Mouse (Mus musculus) MEL (cell line): ENCODE results near the gene Slc25a33.

ENCODE experiments used
- BHLHE40 ChIP-seq: IDR thresholded peaks from 2 replicates; pipeline ENCODE4 v1.6.1; 2012; ENCODE audit warnings: low read depth, mild to moderate bottlenecking, inconsistent platforms, low read length, improper control_type of control experiment, borderline replicate concordance
- CTCF ChIP-seq, 3 experiments: IDR thresholded peaks in 2 of 3; conservative IDR thresholded peaks in 1 of 3; 2 replicates each; pipeline ENCODE4 v1.5.1; 2011 to 2012; ENCODE audit warnings: low read length in 3 of 3, low read depth in 2 of 3, mild to moderate bottlenecking in 2 of 3, improper control_type of control experiment in 1 of 3, inconsistent platforms in 1 of 3, mixed read lengths in 1 of 3, moderate library complexity in 1 of 3; ENCODE audit not compliant: control insufficient read depth in 1 of 3, insufficient read depth in 1 of 3, poor library complexity in 1 of 3, severe bottlenecking in 1 of 3
- EP300 ChIP-seq, 2 experiments: IDR thresholded peaks; 2 replicates each; pipeline ENCODE4 v1.6.1; 2011; ENCODE audit warnings: improper control_type of control experiment in 2 of 2, low read length in 2 of 2, low read depth in 1 of 2, mild to moderate bottlenecking in 1 of 2
- MAFK ChIP-seq: IDR thresholded peaks from 2 replicates; pipeline ENCODE4 v1.6.1; 2011; ENCODE audit warnings: low read depth, mild to moderate bottlenecking, low read length, improper control_type of control experiment, borderline replicate concordance
- MEF2A ChIP-seq: IDR thresholded peaks from 2 replicates; pipeline ENCODE4 v1.6.1; 2014; ENCODE audit warnings: low read depth, mild to moderate bottlenecking, inconsistent platforms, low read length, improper control_type of control experiment; ENCODE audit not compliant: poor library complexity, insufficient replicate concordance, severe bottlenecking; ENCODE audit errors: extremely low read depth
- POLR2A ChIP-seq, 2 experiments: IDR thresholded peaks; 2 replicates each; pipeline ENCODE4 v1.6.1; 2011 to 2012; ENCODE audit warnings: low read length in 2 of 2, mild to moderate bottlenecking in 2 of 2, control low read depth in 1 of 2, improper control_type of control experiment in 1 of 2, low read depth in 1 of 2, moderate library complexity in 1 of 2; ENCODE audit not compliant: control insufficient read depth in 1 of 2, insufficient read depth in 1 of 2, poor library complexity in 1 of 2
- TBP ChIP-seq: IDR thresholded peaks from 2 replicates; pipeline ENCODE4 v1.8.0; 2011; ENCODE audit warnings: low read depth, low read length, improper control_type of control experiment

GRCm38 (mm10) chr4:149758423-149758822 is 15.7 kb downstream of the Slc25a33 start:
- TF ChIP-seq MEF2A (no peak), TBP (no peak), EP300 (IDR thresholded peaks at IDR 0.05; ENCODE audit: low read depth in 1 of 2, low read length in 2 of 2) (no peak), MAFK (no peak), CTCF (IDR thresholded peaks at IDR 0.05 in 2 of 3, conservative IDR thresholded peaks at IDR 0.05 in 1 of 3; ENCODE audit: control insufficient read depth in 1 of 3, insufficient read depth in 1 of 3, low read depth in 2 of 3, low read length in 3 of 3, poor library complexity in 1 of 3, severe bottlenecking in 1 of 3) (no peak), BHLHE40 (no peak), POLR2A (IDR thresholded peaks at IDR 0.05; ENCODE audit: control insufficient read depth in 1 of 2, insufficient read depth in 1 of 2, low read depth in 1 of 2, low read length in 2 of 2, poor library complexity in 1 of 2) (no peak)
